Mouse (Mus musculus) cortical plate, adult 2 months (tissue): ENCODE results near the gene Vegfa.

ENCODE experiments used
- CTCF ChIP-seq: fragments of 200-500 bp; IDR thresholded peaks from 2 replicates; pipeline ENCODE4 v1.5.1; 2011; ENCODE audit warnings: mild to moderate bottlenecking, control low read depth, low read length; ENCODE audit not compliant: insufficient read depth; ENCODE audit errors: extremely low read depth
- POLR2A ChIP-seq: fragments of 200-500 bp; IDR thresholded peaks from 2 replicates; pipeline ENCODE4 v1.6.1; 2011; ENCODE audit warnings: mild to moderate bottlenecking, low read length, control low read depth; ENCODE audit not compliant: insufficient read depth; ENCODE audit errors: extremely low read depth

GRCm38 (mm10) chr17:46023572-46023971 lies 8.6 kb downstream of the Vegfa start:
- TF ChIP-seq CTCF = no peak
- TF ChIP-seq POLR2A = no peak
